Mouse (Mus musculus) gastrocnemius, adult 2 months (tissue): Measurements from ENCODE around the gene Gm39566. TPM values are rescaled to one million over a fixed set of nuclear protein-coding genes. Genes with fewer than 3 reads are reported as not detected.

ENCODE experiments used
- DNase-seq: peaks from one replicate; pipeline ENCODE4 v3.0.0; 2022
- H3K27ac ChIP-seq: fragments of 200-600 bp; 2 replicates; pipeline ENCODE4 v1.8.1; 2022; ENCODE audit warnings: mild to moderate bottlenecking
- H3K4me3 ChIP-seq: fragments of 200-600 bp; 2 replicates; pipeline ENCODE4 v1.8.1; 2022; ENCODE audit warnings: mild to moderate bottlenecking, moderate library complexity
- CTCF ChIP-seq: fragments of 200-600 bp; IDR thresholded peaks from 2 replicates; pipeline ENCODE4 v1.8.1; 2022; ENCODE audit warnings: antibody characterized with exemption, mild to moderate bottlenecking, moderate library complexity
- intact Hi-C: fragments of 180-260 bp; cut with DNase I; formaldehyde crosslinking; loops from one replicate; pipeline ENCODE4 v1.15.1; 2025
- total RNA-seq, 2 experiments: library from RNA; stranded (reverse); gene quantifications; 2 replicates each; pipeline ENCODE4 v1.2.3; 2021

The Gm39566 gene
- total RNA-seq, 2 experiments from 2014 or later, result not detected

- Histone ChIP-seq H3K27ac (peak within 1 kb of the TSS; percentile 91), H3K4me3 (peak within 1 kb of the TSS; percentile 97)
- peak; percentile 94 for DNase-seq
- no peak for TF ChIP-seq CTCF
- intact Hi-C loops, result loop anchor here (2.0 kb wide), 1 partner anchor 87 kb away; the partner anchor contains the start of gene Polr2a
These were observed 31.1 kb upstream of the Gm39566 start, which contains the start of gene Plscr3 for GRCm38 (mm10) chr11:69846198-69846680. Gene Plscr3 (plus strand): TSS chr11:69846376.

GRCm38 (mm10) chr11:69838714-69839104 lies 23.6 kb upstream of the Gm39566 start:
- peak overlapping the region; percentile 94 for H3K4me3 ChIP-seq
- peak; percentile 49 for DNase-seq
- TF ChIP-seq CTCF, result no peak
- intact Hi-C loops, result no loop called here
- peak overlapping the region; percentile 98 for H3K27ac ChIP-seq

GRCm38 (mm10) chr11:69837952-69838713 lies 23.0 kb upstream of the Gm39566 start, which contains the start of gene Tmem256:
Gene Tmem256 (plus strand): TSS chr11:69838514.
- intact Hi-C loops, result loop anchor here (2.0 kb wide), 1 partner anchor 33 kb away; the partner anchor contains the start of gene Tmem102
- Histone ChIP-seq H3K27ac (peak within 1 kb of the TSS; percentile 98), H3K4me3 (peak within 1 kb of the TSS; percentile 94)
- DNase-seq, result peak; percentile 95
- TF ChIP-seq CTCF, result no peak

- Histone ChIP-seq H3K4me3 (peak within 1 kb of the TSS; percentile 94), H3K27ac (peak within 1 kb of the TSS; percentile 98)
- peak; percentile 26 for TF ChIP-seq CTCF
- intact Hi-C loops, result loop anchor here (2.0 kb wide), 1 partner anchor 33 kb away; the partner anchor contains the start of gene Tmem102
- no peak for DNase-seq
These were observed 22.5 kb upstream of the Gm39566 start, which contains the start of gene Nlgn2 for GRCm38 (mm10) chr11:69837604-69837951. Gene Nlgn2 (minus strand): TSS chr11:69837784.

GRCm38 (mm10) chr11:69836703-69837576 lies 21.8 kb upstream of the Gm39566 start:
- no peak for TF ChIP-seq CTCF
- DNase-seq, result peak; percentile 66

GRCm38 (mm10) chr11:69835966-69836335 lies 20.9 kb upstream of the Gm39566 start:
- no peak for DNase-seq
- no peak overlapping the region for H3K4me3 ChIP-seq
- no peak for TF ChIP-seq CTCF
- intact Hi-C loops, result loop anchor here (2.0 kb wide), 1 partner anchor 31 kb away; the partner anchor contains the start of gene Tmem102
- H3K27ac ChIP-seq, result no peak overlapping the region

More at GRCm38 (mm10) chr11:69836703-69837576, 21.8 kb upstream of the Gm39566 start:
- Histone ChIP-seq H3K4me3 (peak overlapping the region; percentile 94), H3K27ac (peak overlapping the region; percentile 98)
- intact Hi-C loops, result loop anchor here (2.0 kb wide), 1 partner anchor 32 kb away; the partner anchor contains the start of gene Tmem102

- DNase-seq, result no peak
- no peak for TF ChIP-seq CTCF
- intact Hi-C loops, result no loop called here
- Histone ChIP-seq H3K27ac (no peak overlapping the region), H3K4me3 (no peak overlapping the region)
These were observed 20.3 kb upstream of the Gm39566 start for GRCm38 (mm10) chr11:69835326-69835965.

GRCm38 (mm10) chr11:69834001-69834549 lies 19.0 kb upstream of the Gm39566 start:
- Histone ChIP-seq H3K4me3 (peak overlapping the region; percentile 60), H3K27ac (no peak overlapping the region)
- TF ChIP-seq CTCF, result no peak
- intact Hi-C loops, result no loop called here
- DNase-seq, result peak; percentile 49

- intact Hi-C loops, result no loop called here
- no peak for DNase-seq
- no peak for TF ChIP-seq CTCF
- peak overlapping the region; percentile 60 for H3K4me3 ChIP-seq
- H3K27ac ChIP-seq, result no peak overlapping the region
These were observed 18.5 kb upstream of the Gm39566 start for GRCm38 (mm10) chr11:69833554-69833953.

- Histone ChIP-seq H3K4me3 (no peak overlapping the region), H3K27ac (no peak overlapping the region)
- TF ChIP-seq CTCF, result no peak
- intact Hi-C loops, result no loop called here
- DNase-seq, result no peak
These were observed 13.7 kb upstream of the Gm39566 start for GRCm38 (mm10) chr11:69828832-69829231.

GRCm38 (mm10) chr11:69823456-69823855 lies 8.4 kb upstream of the Gm39566 start:
- intact Hi-C loops, result no loop called here
- no peak for DNase-seq
- TF ChIP-seq CTCF, result no peak
- no peak overlapping the region for H3K4me3 ChIP-seq
- H3K27ac ChIP-seq, result no peak overlapping the region

GRCm38 (mm10) chr11:69822080-69822479 lies 7.0 kb upstream of the Gm39566 start, which contains the start of gene Spem1:
Gene Spem1 (minus strand): TSS chr11:69822180.
- Histone ChIP-seq H3K27ac (no peak within 1 kb of the TSS), H3K4me3 (no peak within 1 kb of the TSS)
- DNase-seq, result no peak
- TF ChIP-seq CTCF, result no peak
- intact Hi-C loops, result no loop called here
